Mouse (Mus musculus) testis, postnatal 14 days (tissue): Measurements from ENCODE around the gene Zc3h7a.
A peak's percentile ranks its signal among the peaks of the same experiment; 100 is the strongest.

Experiments used
- DNase-seq: peaks from one replicate; pipeline ENCODE4 v3.0.0; 2021; ENCODE audit warnings: low spot score

The Zc3h7a gene

DNA sequence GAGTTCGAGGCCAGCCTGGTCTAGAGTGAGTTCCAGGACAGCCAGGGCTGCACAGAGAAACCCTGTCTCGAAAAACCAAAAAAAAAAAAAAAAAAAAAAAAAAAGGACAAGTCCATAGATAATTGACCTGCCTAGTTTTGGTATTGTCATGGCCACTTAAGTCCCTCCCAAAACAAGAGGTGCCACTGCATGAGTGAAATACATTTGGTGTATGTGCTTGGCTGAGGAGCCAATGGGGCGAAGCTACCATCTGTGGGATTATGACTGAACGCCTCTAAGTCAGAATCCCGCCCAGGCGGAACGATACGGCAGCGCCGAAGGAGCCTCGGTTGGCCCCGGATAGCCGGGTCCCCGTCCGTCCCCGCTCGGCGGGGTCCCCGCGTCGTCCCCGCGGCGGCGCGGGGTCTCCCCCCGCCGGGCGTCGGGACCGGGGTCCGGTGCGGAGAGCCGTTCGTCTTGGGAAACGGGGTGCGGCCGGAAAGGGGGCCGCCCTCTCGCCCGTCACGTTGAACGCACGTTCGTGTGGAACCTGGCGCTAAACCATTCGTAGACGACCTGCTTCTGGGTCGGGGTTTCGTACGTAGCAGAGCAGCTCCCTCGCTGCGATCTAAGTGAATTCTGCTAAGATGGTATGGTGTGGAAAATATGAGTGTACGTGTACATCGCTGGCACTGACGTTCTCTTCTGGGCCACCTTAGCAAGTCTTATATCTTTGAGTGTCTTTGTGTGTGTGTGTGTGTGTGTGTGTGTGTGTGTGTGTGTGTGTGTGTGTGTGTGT, 32.3 kb downstream of the Zc3h7a start:
- DNase-seq: peak; percentile 98

DNA sequence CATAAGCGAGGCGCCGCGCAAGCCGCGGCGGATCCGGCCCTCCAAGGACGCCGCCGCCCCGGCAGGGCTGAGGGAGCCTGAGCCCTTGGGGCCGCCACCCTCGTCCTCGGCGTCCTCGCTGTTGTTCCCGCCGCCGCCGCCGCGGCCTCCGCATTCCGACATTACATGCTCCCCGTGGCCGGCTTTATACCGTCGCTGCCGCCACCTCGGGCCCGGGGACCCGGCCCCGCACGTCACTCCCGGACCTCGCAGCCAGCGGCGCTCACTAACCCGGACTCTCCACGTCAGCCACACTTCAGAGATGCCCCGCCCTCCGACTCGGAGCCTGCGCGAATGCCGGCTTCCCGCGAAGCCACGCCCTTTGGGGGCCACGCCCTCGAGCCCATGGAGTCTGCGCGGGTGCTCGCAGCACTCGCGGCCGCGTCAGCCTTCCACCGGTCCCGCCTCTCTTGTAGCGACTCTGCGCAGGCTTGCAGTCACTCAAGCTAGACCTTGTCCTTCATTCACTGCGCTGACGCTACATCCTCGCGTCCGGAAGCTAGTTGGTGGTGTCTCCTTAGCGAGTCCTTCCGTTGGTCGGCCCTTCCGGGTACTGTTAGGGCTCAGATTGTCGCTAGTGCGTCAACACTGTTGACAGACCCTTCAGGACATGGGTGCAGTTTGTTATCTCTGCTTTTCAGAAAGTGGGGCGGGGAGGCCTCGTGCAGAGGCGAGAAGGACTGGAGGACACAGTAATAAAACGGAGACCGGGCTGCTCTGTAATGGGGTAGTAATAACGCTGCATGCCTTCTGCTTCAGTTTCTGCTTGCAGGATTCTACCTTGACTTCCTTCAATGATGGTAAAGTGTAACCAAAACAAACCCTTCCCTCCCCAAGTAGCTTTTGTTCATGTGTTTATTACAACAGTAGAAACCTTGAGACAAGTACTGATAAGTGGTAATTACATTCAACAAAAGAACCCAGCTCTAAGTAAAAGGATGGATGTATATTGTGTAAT, 41.5 kb downstream of the Zc3h7a start, which contains the start of gene Txndc11:
TSS of gene Txndc11 (minus strand) at position 303 of the 997 bp plus-strand sequence.
- DNase-seq: peak; percentile 98

DNA sequence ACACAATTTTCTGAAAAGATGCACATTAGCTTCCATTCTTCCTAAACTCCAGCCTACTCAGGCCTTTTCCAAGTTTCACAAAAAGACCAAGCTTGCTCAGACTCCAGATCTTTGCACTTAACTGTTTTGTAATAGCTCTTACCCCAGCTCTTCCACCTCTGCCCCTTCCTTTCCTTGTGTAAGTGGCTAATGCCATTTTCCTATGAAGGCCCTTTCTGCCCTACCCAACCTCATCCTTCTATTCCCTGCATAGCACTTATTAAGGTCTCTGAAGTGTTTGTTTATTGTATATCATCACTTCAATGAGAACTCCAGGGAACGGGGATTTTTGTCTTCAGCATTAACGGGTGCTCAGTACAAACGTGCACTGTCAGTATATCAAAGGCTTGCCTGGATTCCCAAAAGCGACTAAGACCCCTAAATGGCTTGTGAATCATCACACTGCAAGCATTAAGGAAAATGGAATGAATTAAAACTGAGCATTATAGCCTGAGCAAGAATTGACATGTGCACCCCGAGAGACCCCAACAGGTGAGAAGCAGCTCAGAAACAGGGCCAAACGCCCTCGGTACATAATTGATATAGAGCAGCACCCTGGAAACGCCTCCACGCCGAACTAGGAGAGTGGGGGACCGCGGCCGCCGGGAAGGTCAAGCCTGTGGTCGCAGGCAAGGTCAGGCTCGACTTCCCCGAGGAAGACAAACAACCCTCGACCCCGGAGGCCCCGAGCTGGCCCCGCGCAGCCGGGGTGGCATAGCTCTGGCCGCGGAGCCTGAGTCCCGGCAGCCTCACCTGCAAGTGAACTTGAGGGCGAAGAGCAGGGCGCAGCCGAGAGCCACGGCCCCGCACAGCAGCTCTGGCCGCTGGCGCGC, 42.5 kb downstream of the Zc3h7a start:
- no peak for DNase-seq

- no peak for DNase-seq
Observed at GRCm38 (mm10) chr16:11132839-11133238, 43.4 kb downstream of the Zc3h7a start.

DNA sequence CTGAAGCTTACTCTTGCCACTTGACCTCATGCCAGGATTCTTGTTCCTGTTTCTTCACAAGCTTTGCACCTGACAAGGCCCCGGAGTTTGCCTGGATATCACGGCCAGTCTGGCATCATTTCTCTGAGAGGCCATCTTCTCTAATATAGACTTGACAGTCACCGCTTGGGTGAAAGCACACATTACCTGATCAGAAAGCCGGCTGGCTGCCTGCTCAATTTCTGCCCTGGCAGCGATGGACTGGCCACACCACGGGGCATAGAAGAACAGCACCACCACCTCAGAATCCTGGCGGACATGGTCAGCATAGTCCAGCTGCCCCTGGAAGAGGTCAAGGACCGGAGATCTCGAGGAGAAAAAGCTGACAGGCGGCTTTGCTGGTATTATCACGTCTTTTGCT, 47.9 kb downstream of the Zc3h7a start:
- no peak for DNase-seq

- no peak for DNase-seq
Observed at GRCm38 (mm10) chr16:11125371-11125770, 50.8 kb downstream of the Zc3h7a start.

- DNase-seq: no peak
Observed at GRCm38 (mm10) chr16:11124110-11124509, 52.1 kb downstream of the Zc3h7a start.

DNA sequence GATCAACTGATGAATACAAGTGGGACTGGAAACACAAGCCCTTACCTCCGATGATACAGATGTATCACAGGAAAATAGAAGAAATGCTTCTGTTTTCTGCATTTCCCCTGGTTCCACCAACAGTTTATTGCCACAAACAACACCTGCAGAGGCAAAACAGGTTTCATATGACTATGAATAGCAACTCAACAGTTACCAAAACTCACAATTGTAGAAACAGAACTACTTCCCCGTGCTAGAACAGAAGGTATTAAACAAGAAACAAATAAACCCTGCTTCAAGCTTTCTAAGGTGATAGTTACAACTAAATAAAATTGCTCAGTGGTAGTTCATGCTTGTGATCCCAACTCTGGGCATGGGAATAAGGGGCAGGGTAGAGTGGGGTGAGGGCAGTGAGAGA, 53.6 kb downstream of the Zc3h7a start:
- no peak for DNase-seq

- DNase-seq: no peak
Observed at GRCm38 (mm10) chr16:11109198-11109740, 66.9 kb downstream of the Zc3h7a start.

- DNase-seq: no peak
Observed at GRCm38 (mm10) chr16:11104905-11105304, 71.3 kb downstream of the Zc3h7a start.

DNA sequence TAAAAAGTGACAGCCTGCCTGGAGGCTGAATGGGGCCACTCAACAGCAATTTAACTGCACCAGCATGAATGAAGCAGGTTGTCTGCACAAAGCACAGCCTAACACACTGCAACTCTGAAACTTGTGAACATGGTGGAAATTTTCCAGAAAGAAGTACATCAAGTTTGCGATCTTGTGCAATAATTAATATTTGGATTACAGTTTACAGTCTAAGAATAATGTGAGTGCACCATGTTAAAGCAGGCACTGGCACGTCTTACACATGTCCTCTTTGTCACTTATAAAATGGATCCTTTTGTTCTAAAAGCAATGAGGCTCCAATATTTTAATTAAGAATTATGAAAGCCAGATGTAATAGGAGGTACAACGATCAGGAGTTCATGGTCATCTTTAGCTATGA, 78.9 kb downstream of the Zc3h7a start:
- DNase-seq: no peak

GRCm38 (mm10) chr16:11093717-11094386, 82.3 kb downstream of the Zc3h7a start:
- DNase-seq: no peak

GRCm38 (mm10) chr16:11092523-11092922, 83.7 kb downstream of the Zc3h7a start:
- DNase-seq: no peak

DNA sequence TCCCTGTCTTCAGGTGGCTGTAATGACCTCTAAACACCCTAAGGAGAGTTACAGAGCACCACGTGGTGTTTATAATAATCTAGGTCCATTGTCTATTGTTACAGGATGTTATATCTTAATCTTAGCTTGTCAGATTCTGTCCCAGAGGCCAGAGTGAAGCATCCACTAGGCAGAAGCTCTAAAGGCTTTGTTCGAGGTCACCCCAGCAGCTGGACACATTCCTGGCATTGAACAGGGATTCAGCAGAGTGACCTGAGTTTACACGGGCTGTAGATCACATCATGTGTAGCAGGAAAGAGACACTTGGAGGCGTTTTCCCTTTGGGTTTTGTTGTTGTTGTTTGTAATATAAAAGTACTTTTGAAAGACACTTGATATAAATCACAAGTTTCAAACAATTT, 84.1 kb downstream of the Zc3h7a start:
- no peak for DNase-seq

- no peak for DNase-seq
Observed at GRCm38 (mm10) chr16:11090836-11091570, 85.2 kb downstream of the Zc3h7a start.

- no peak for DNase-seq
Observed at GRCm38 (mm10) chr16:11086856-11087588, 89.2 kb downstream of the Zc3h7a start.
